Mouse (Mus musculus) kidney, embryonic 16.5 days (tissue): ENCODE measurements around the gene Lmo7. TPM values are rescaled to one million over a fixed set of nuclear protein-coding genes. Genes with fewer than 3 reads are reported as not detected.

Experiments used
- ATAC-seq: fragments of 200-750 bp; cut with Nextera tagmentation; 2 replicates; pipeline ENCODE4 v1.8.0; 2017; ENCODE audit warnings: moderate TSS enrichment; ENCODE audit not compliant: low FRiP score, low TSS enrichment
- H3K27ac ChIP-seq: fragments of 300-500 bp; sonication (generic); 2 replicates; pipeline ENCODE4 v1.5.1; 2014; ENCODE audit warnings: low read length
- H3K27me3 ChIP-seq: fragments of 300-500 bp; sonication (generic); 2 replicates; pipeline ENCODE4 v1.6.1; 2014; ENCODE audit warnings: low read length, control low read depth, mixed read lengths; ENCODE audit not compliant: insufficient read depth
- H3K36me3 ChIP-seq: fragments of 300-500 bp; sonication (generic); 2 replicates; pipeline ENCODE4 v1.6.1; 2014; ENCODE audit warnings: low read length, control low read depth, mixed read lengths; ENCODE audit not compliant: insufficient read depth
- H3K4me1 ChIP-seq: fragments of 300-500 bp; sonication (generic); 2 replicates; pipeline ENCODE4 v1.6.1; 2014; ENCODE audit warnings: low read length, control low read depth, mixed read lengths; ENCODE audit not compliant: insufficient read depth
- H3K4me2 ChIP-seq: fragments of 300-500 bp; sonication (generic); replicated peaks from 2 replicates; pipeline ENCODE4 v1.6.1; 2014; ENCODE audit warnings: low read depth, low read length
- H3K4me3 ChIP-seq: fragments of 300-500 bp; sonication (generic); 2 replicates; pipeline ENCODE4 v1.5.1; 2014; ENCODE audit warnings: mild to moderate bottlenecking, low read length
- H3K9ac ChIP-seq: fragments of 300-500 bp; sonication (generic); replicated peaks from 2 replicates; pipeline ENCODE4 v1.6.1; 2014; ENCODE audit warnings: low read length
- H3K9me3 ChIP-seq: fragments of 300-500 bp; sonication (generic); 2 replicates; pipeline ENCODE4 v1.6.1; 2016; ENCODE audit warnings: low read length, control low read depth
- WGBS: fragments of 180-500 bp; shearing (Covaris S2); extraction: QIAGEN DNeasy Blood & Tissue Kit; methylation state at CpG from one replicate; pipeline ENCODE4 v1.1.7; 2014; 5-methylcytosine and 5-hydroxymethylcytosine counted together
- polyA plus RNA-seq: library from polyadenylated mRNA; unstranded; fragments of >200 nt; fragmentation: Nextera tagmentation; extraction: Ambion mirVana; gene quantifications from 2 replicates; pipeline ENCODE4 v1.2.1, GENCODE M21; 2015

Gene Lmo7
- 15.4 and 17.4 TPM in 2 replicates for polyA plus RNA-seq

DNA sequence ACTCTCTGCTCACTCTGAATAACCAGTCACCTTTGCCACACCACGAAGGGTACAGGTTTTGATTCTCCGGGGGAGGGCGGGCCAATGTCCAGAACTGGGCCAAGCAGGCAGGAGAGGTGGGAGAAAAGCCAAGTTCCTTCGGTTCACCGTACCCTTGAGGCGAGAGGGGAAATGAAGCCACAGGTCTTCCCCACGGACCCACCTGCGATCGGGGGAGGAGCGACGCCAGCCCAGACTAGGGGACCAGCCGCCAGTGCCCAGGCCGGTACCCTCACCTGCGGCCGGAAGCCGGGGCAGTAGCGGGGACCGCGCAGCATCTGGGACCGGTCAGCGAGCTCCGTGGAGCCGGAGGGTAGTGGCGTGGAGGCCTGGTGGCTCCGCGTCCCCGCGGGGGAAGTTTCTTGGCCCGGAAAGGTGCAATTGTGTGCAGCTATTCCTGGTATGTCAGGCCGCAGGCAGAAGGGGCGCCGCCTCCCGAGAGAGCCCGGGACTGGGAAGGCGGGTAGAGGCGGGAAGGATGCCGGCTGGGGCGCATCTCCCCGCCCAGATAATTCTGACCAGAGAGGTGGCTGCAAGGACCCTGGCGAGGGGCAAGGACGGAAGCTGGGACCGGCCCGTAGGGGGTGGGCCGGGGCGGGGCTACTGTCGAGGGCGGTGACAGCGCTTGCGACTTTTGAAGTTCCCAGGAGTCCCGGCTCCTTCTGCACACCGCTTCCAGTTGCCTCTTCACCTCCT is at the start of gene Lmo7, which contains the start of gene Gm9922:
TSS of gene Lmo7 (plus strand) at position 721 of the 735 bp plus-strand sequence.
TSS of gene Gm9922 (minus strand) at position 578 of the 735 bp plus-strand sequence.
- peak; percentile 98 for ATAC-seq
- Histone ChIP-seq H3K27ac (peak within 1 kb of the TSS; percentile 68), H3K9ac (peak within 1 kb of the TSS; percentile 79), H3K4me3 (peak within 1 kb of the TSS; percentile 82), H3K4me2 (peak within 1 kb of the TSS; percentile 98), H3K4me1 (peaks cover 16% of the 10 kb centered on the region), H3K36me3 (no peaks in the 10 kb centered on the region), H3K9me3 (no peaks in the 10 kb centered on the region), H3K27me3 (peaks cover 9% of the 10 kb centered on the region; the same call in 1 of the 2 replicates)
- WGBS: under 1% methylated on average over 49 of the region's 51 CpGs

DNA sequence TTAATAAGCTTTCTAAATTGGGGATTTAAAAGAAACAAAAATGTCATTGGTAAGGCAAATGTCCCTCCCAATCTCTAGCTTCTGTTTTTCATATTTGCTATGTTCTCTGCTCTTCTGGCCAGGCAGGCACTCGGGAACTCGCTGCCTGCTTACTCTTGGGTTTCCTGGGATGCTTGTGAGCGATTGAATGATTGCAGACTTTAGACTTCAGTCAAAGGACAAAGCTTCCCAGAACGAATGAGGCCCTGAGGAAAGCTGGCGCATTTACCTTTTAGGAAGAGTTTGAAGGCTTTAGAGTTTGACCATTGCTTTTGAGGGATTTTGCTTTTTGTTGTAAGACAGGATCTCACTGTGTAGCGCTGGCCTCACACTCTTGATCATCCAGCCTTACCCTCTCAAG is 42.1 kb upstream of the Lmo7 start:
- Histone ChIP-seq H3K4me2 (no peak overlapping the region), H3K9me3 (no peaks in the 10 kb centered on the region), H3K36me3 (0 out of 2 replicates have a peak, but pooled peaks cover 3% of the 10 kb centered on the region), H3K27me3 (no peaks in the 10 kb centered on the region), H3K4me3 (no peak overlapping the region), H3K9ac (no peak overlapping the region), H3K4me1 (no peaks in the 10 kb centered on the region), H3K27ac (no peak overlapping the region)
- no peak for ATAC-seq
- 90% methylated on average over 6 of the region's 6 CpGs for WGBS

DNA sequence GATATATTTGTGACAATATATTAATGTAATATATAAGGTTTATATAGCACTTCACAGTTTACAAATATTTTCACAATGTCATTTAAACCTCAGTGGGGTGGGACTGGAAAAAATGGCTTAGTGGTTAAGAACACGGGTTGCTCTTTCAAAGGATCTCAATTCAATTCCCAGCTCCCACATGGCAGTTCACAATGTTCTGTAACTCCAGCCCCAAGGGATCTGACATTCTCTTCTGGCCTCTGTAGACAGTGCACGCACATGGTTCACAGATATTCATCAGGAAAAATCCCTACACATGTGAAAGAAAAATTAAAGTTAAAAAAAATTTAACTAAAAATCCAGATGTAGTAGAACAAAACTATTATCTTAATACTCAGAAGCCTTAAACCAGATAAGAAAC is 41.4 kb upstream of the Lmo7 start:
- Histone ChIP-seq H3K4me1 (no peaks in the 10 kb centered on the region), H3K9me3 (no peaks in the 10 kb centered on the region), H3K4me3 (no peak overlapping the region), H3K27me3 (no peaks in the 10 kb centered on the region), H3K27ac (no peak overlapping the region), H3K4me2 (no peak overlapping the region), H3K9ac (no peak overlapping the region), H3K36me3 (0 out of 2 replicates have a peak, but pooled peaks cover 3% of the 10 kb centered on the region)
- WGBS: 84% methylated on average over 2 of the region's 2 CpGs
- ATAC-seq: no peak

DNA sequence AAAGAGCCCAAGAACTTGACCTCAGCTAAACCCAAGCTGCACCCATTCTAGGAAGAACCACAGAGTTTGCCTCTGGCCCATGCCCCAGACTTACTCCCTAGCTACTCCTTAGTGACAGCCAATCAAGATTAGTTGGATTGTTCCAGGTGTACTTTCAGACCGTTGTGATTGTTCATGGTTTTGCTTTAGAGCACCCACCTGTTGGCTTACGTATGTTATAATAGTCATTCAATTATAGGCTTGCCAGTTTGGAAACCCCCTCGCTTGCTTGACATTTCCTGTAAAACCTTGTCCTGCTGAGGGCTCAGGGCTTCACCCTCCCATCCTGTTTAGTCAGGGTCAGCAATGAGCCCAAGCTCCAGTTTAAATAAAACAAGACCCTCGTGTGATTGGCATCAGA is 25.3 kb upstream of the Lmo7 start:
- ATAC-seq: no peak
- no peak overlapping the region for H3K4me3 ChIP-seq
- 74% methylated on average over 4 of the region's 4 CpGs for WGBS

DNA sequence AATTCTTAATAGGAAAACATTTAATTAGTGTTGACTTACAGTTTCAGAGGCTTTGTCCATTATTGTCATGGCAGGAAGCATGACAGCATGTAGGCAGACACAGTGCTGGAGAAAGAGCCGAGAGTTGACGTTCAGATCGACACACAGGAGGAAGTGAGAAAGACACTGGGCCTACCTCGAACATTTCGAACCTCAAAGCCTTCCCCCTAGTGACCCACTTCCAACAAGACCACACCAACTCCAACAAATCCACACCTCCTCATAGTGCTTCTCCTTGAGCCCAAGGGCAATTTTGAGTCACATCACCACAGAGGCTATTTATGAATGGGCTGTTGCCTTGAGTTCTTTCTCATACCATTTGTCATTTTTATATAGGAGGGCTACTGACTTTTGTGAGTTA is 22.7 kb upstream of the Lmo7 start:
- no peak overlapping the region for H3K9ac ChIP-seq
- H3K4me3 ChIP-seq: no peak overlapping the region
- H3K4me1 ChIP-seq: no peaks in the 10 kb centered on the region
- 89% methylated on average over 5 of the region's 5 CpGs for WGBS
- no peaks in the 10 kb centered on the region for H3K27me3 ChIP-seq
- no peaks in the 10 kb centered on the region for H3K36me3 ChIP-seq
- no peak overlapping the region for H3K27ac ChIP-seq
- ATAC-seq: no peak
- no peak overlapping the region for H3K4me2 ChIP-seq
- no peaks in the 10 kb centered on the region for H3K9me3 ChIP-seq

More for the DNA sequence above, 25.3 kb upstream of the Lmo7 start:
- no peaks in the 10 kb centered on the region for H3K9me3 ChIP-seq
- H3K9ac ChIP-seq: no peak overlapping the region
- no peak overlapping the region for H3K27ac ChIP-seq
- H3K36me3 ChIP-seq: no peaks in the 10 kb centered on the region
- no peak overlapping the region for H3K4me2 ChIP-seq
- no peaks in the 10 kb centered on the region for H3K27me3 ChIP-seq
- H3K4me1 ChIP-seq: no peaks in the 10 kb centered on the region

DNA sequence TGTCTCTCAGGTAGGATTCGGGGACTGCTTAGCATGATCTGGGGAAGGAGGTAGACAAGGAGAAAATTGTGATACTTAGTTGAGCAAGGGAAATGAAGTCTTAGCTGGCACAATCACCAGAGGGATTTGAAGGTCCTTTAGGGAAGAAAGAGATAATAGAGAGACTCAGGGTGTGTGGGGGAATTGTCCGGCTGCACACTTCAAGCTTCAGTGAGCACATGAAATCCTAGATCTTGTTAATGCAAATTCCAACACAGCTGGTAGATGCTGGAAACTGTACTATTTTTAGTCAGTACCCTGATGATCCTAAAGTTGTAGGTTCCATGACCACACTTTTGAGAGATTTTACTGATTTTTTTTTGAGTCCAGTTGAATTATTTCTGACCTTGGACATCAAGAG is 15.3 kb upstream of the Lmo7 start:
- 61% methylated on average over 2 of the region's 2 CpGs for WGBS
- ATAC-seq: peak; percentile 69; the same call in 1 of the 2 replicates

DNA sequence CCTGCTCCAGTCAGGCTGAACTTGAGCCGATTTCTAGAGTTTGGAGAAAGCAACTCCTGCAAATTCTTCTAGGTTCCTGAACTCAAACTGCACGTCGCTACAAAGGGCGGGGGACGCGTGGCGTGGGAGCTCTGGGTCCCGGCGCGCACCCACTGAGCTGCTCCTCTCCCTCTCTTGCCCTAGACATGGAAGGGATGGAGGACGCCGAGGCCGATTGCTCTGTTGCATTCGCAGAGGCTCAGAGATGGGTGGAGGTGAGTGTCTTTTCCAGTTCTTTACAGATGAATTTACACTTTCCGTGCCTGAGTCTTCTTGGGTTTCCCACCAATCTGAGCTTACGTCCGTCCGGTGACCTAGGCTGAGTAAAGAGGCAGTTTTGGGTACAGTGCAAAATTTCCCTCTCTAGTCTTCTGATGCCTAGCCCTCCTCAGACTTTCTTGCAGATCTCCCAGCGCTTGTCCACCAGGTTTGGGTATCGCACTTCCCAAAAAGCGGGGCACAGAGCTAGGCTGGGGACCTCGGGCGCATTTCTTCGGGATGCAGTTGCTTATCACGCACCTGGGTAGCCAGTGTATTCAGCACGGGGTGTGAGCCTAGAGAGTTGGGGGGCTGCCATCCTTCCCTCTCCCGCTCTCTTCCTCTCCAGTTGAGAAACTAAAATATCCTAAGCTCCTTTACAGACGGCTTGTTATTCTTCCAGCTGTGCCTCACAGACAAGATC is 375 bp downstream of the Lmo7 start:
- peak overlapping the region; percentile 79 for H3K9ac ChIP-seq
- peak; percentile 72 for ATAC-seq
- H3K4me3 ChIP-seq: peak overlapping the region; percentile 82
- WGBS: under 1% methylated on average over 28 of the region's 28 CpGs
- no peaks in the 10 kb centered on the region for H3K9me3 ChIP-seq
- H3K27ac ChIP-seq: peak overlapping the region; percentile 43; the same call in 1 of the 2 replicates
- H3K36me3 ChIP-seq: no peaks in the 10 kb centered on the region
- H3K4me2 ChIP-seq: peak overlapping the region; percentile 98
- H3K4me1 ChIP-seq: peaks cover 16% of the 10 kb centered on the region
- H3K27me3 ChIP-seq: peaks cover 9% of the 10 kb centered on the region; the same call in 1 of the 2 replicates

More for the DNA sequence above, 15.3 kb upstream of the Lmo7 start:
- Histone ChIP-seq H3K27ac (no peak overlapping the region), H3K4me3 (no peak overlapping the region), H3K36me3 (no peaks in the 10 kb centered on the region), H3K9ac (no peak overlapping the region), H3K27me3 (no peaks in the 10 kb centered on the region), H3K4me2 (no peak overlapping the region), H3K4me1 (peaks cover 4% of the 10 kb centered on the region; the same call in 1 of the 2 replicates), H3K9me3 (no peaks in the 10 kb centered on the region)

DNA sequence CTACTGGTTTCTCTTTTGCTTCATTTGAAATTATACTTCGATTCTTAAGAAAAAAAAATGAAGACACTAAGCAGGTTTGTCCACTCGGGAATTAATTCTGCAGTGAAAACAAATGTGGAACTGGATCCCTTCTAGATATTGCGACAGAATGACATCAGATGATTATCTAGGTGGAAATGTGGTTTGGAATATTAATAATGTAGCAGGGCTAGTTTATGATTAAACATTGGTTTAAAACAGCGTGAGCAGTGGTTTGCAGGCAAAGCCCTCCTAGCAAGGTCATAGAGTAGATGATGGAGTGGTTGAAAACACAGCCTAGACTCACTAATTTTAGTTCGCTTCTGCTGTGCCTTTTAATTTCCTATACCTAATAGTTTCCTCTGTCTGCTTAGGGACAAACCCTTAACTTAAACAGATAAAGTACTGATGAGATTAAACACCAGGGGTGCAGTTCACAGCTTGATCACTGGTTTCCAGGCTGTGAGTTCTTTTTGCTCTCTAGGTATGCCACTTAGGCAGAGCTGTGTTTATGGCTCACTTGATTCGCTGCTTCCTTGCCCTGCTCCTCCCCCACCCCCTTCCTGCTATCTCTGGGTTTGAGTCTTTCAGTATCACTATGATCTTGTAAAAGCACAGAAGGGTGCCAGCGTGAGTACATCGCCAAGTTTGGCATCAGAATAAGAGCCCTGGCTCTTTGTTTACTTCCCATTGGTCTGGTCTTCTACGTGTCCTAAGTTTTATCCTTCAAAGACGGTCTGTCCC is 4.0 kb downstream of the Lmo7 start:
- Histone ChIP-seq H3K36me3 (no peaks in the 10 kb centered on the region), H3K27ac (no peak overlapping the region; the same call in 1 of the 2 replicates), H3K9ac (no peak overlapping the region), H3K4me2 (peak overlapping the region; percentile 31), H3K4me1 (peaks cover 16% of the 10 kb centered on the region), H3K27me3 (peaks cover 9% of the 10 kb centered on the region; the same call in 1 of the 2 replicates), H3K9me3 (no peaks in the 10 kb centered on the region), H3K4me3 (no peak overlapping the region)
- ATAC-seq: no peak
- 23% methylated on average over 10 of the region's 10 CpGs for WGBS

DNA sequence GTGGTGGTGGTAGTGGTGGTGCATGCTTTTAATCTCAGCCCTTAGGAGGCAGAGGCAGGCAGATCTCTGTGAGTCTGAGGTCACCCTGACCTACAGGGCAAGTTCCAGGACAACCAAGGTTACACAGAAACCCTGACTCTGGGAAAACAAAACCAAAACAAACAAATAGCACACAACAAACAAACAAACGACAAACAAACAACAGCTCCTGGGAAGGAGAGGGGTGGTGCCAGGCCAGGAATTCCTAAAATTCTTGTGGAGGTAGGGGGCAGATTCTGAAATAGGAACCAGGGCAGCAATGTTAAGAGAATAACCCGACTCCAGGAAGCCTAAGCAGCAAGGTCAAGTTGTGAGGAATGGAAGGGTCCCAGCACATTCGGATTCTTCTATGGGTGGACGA is 7.7 kb downstream of the Lmo7 start:
- WGBS: 82% methylated on average over 4 of the region's 4 CpGs
- Histone ChIP-seq H3K9me3 (no peaks in the 10 kb centered on the region), H3K4me3 (no peak overlapping the region)

More for the DNA sequence above, 7.7 kb downstream of the Lmo7 start:
- peaks cover 9% of the 10 kb centered on the region for H3K4me1 ChIP-seq
- no peak overlapping the region for H3K4me2 ChIP-seq
- no peak overlapping the region for H3K27ac ChIP-seq
- ATAC-seq: no peak
- no peak overlapping the region for H3K9ac ChIP-seq
- H3K36me3 ChIP-seq: no peaks in the 10 kb centered on the region
- no peaks in the 10 kb centered on the region for H3K27me3 ChIP-seq
